Mouse (Mus musculus): ENCODE measurements around the gene Cbfa2t3.
A peak's percentile ranks its signal among the peaks of the same experiment; 100 is the strongest.

Gene Cbfa2t3

GRCm38 (mm10) chr8:122666338-122666764 is 32.6 kb downstream of the Cbfa2t3 start:
- DNase-seq (ENCODE audit: low read depth, low spot score) = no peak

- DNase-seq (ENCODE audit: low read depth, low spot score) = no peak
Observed at GRCm38 (mm10) chr8:122665667-122666316, 33.1 kb downstream of the Cbfa2t3 start.

- no peak for DNase-seq (ENCODE audit: low read depth, low spot score)
Observed at GRCm38 (mm10) chr8:122665221-122665620, 33.7 kb downstream of the Cbfa2t3 start.

GRCm38 (mm10) chr8:122663670-122664069 is 35.2 kb downstream of the Cbfa2t3 start:
- DNase-seq (ENCODE audit: low read depth, low spot score) = no peak

GRCm38 (mm10) chr8:122663106-122663505 is 35.8 kb downstream of the Cbfa2t3 start:
- no peak for DNase-seq (ENCODE audit: low read depth, low spot score)

GRCm38 (mm10) chr8:122661894-122662293 is 37.0 kb downstream of the Cbfa2t3 start:
- DNase-seq (ENCODE audit: low read depth, low spot score) = no peak

DNA sequence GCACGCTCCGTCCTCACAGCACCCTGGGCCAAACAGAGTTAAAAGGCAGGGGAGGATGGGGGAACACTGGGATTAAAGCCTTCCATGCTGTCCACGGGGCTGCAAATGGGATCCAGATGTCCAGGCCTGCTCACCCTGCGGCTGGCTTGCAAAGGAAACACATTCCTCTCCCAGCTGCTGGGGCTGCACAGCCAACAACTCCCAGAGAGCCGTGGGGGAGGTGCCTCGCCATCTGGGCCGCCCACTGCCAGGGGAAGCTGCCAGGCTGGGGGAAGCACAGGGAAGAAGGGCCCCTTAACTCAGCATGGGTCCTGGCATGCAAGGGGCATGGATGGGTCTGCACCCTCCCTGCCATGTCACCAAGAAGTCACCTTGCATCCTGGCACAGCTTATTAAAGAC is 37.8 kb downstream of the Cbfa2t3 start:
- DNase-seq (ENCODE audit: low read depth, low spot score) = no peak

DNA sequence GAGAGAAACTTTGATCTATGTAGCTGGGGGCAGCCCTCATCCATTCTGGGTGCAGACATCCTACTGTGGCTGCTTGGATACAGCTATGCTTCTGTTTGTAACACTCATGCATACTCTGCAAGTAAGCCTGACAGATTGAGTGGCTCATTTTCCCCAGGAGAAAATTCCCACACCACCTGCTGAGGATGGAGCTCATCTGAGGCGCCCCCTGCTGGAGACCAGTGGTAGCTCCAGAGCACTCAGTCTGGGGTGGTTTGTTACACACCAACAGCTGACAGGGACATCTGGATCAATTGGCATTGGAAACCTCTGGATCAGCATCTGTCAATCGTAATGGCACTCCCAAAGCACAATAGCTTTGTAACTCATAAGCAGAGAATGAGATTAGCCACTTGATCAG is 38.9 kb downstream of the Cbfa2t3 start:
- peak; percentile 52 for DNase-seq (ENCODE audit: low read depth, low spot score)

- no peak for DNase-seq (ENCODE audit: low read depth, low spot score)
Observed at GRCm38 (mm10) chr8:122658807-122659160, 40.1 kb downstream of the Cbfa2t3 start.

GRCm38 (mm10) chr8:122658149-122658806 is 40.6 kb downstream of the Cbfa2t3 start:
- DNase-seq (ENCODE audit: low read depth, low spot score) = no peak

DNA sequence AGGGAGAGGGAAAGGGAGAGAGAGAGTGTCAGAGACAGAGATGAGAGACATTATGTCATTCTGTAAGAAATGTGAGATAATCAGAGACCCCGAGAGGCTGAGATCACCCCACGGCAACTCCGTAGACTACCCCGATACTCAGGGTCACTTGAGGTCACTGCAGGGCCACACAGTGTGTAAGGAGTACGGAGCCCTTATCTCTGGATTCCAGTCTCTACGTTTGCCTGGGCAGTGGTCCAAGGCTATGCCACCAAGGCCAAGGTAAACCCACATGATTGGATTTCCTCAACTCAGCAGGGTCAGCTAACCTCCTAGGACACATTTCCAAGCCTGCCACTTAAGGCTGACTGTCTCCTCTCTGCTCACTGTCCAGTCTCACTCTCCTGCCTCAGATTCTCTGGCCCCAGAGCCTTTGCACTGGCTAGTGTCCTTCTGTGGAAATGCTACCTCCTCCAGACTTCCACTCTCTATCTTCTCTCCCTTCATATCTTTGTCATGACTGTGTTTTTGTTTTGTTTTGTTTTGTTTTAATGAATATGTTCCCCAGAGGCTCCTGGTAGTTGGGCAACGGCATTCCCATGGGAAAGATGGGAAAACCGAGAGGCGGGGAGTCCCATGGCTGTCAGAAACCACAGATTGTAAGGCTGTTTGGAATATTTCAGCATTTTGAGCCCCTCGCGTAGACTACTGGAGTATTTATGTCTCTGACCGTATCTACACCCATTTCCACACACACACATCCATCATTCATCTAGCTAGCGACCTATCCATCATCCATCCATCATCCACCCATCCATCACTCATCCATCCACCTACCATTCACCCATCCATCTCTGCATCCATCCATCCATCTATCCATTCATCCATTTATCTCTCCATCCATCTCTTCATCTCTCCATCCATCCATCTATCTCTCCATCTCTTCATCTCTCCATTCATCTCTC is 42.6 kb downstream of the Cbfa2t3 start:
- DNase-seq (ENCODE audit: low read depth, low spot score) = no peak

GRCm38 (mm10) chr8:122654768-122655167 is 44.1 kb downstream of the Cbfa2t3 start:
- no peak for DNase-seq (ENCODE audit: low read depth, low spot score)

- DNase-seq (ENCODE audit: low read depth, low spot score) = no peak
Observed at GRCm38 (mm10) chr8:122652643-122653042, 46.3 kb downstream of the Cbfa2t3 start.

DNA sequence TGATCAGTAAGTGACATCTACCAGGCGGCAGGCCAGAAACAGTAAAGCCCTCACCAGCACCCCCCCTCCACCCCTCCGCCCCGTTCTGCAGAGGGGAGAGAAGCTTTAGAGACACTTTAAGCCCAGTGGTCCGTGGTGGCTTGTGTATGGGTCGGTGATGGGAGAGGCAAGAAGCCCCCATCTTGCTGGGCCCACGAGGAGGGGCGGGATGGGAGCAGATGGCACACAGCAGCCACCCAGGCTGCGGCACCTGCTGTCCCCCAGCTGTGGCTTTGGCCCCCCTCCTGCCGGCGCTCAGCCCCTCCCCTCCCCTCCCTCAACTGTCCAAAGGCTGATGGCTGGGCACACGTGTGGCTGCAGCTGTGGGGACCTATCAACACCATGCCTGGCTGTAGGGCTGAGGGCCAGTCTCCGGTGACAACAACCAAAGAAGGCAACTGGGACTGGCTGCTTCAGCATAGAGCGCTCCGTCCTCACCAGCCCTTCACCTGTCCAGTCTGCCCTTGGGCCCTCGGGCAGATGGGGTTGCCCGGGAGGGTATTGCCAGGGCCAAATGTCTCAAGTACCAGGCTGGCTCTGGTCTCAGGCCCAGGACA is 47.5 kb downstream of the Cbfa2t3 start:
- no peak for DNase-seq (ENCODE audit: low read depth, low spot score)

DNA sequence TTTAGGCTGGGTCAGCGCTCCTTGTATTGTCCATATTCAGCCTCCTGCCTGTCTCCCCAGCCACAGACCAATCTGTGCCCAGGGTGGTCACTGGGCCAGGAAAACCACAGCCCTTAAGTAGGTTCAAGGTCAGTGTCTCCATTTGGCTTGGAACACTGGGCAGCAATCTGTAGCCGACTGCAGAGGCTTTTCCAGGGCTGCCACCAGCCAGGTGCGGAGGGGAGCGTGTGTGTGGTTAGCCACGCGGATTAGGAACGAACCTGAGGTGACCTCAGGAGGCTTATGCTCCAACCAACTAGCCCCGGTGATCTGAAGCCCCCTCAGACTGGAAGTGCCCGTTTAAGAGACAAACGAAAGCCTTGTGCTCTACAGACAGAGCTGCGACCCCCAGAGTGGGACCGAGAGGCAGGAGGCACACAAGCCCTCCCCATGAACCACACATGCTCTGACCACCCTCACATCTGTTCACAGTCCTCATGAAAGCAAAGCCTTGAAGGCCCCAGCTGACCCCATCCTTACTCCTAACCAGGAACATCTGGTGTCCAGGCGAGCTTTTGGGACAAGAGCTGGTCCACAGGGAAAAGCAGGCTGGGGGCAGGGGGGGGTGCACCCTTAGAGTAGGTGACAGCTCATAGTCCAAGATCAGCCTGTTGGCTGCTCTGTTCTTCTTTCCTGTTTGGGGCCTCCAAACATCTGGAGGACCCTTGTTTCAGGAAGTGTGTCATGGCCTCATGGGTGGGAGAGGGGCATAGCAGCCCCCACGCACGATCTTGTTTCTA is 50.5 kb downstream of the Cbfa2t3 start:
- DNase-seq (ENCODE audit: low read depth, low spot score) = no peak

GRCm38 (mm10) chr8:122646337-122646736 is 52.6 kb downstream of the Cbfa2t3 start:
- DNase-seq (ENCODE audit: low read depth, low spot score) = no peak

GRCm38 (mm10) chr8:122644175-122644954 is 54.5 kb downstream of the Cbfa2t3 start:
- no peak for DNase-seq (ENCODE audit: low read depth, low spot score)

- no peak for DNase-seq (ENCODE audit: low read depth, low spot score)
Observed at GRCm38 (mm10) chr8:122642071-122642470, 56.8 kb downstream of the Cbfa2t3 start.

- no peak for DNase-seq (ENCODE audit: low read depth, low spot score)
Observed at GRCm38 (mm10) chr8:122641406-122641805, 57.5 kb downstream of the Cbfa2t3 start.

DNA sequence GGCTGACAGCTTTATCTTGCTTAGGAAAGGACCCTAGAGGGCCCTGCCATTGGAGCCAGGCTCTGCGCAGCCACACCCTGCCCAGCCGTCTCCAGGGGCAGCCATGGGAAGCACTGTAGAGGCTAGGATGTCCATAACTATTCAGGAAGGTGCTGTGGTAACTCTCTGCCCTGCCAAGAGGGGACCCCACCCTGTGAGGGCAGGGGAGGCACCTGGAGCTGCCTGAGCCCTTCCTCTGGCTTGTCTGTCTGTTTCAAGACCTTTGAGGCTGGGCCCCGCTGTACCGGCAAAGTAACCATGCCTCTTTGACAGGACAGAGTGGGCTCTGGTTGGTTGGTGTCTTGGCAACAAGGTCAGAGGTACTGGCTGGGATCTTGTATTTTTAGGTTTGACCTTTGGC is 58.1 kb downstream of the Cbfa2t3 start:
- DNase-seq (ENCODE audit: low read depth, low spot score) = no peak

Data from R1 (cell line).